Mouse (Mus musculus): ENCODE measurements around the gene Spaca6.
A peak's percentile ranks its signal among the peaks of the same experiment; 100 is the strongest.

Spaca6 gene

DNA sequence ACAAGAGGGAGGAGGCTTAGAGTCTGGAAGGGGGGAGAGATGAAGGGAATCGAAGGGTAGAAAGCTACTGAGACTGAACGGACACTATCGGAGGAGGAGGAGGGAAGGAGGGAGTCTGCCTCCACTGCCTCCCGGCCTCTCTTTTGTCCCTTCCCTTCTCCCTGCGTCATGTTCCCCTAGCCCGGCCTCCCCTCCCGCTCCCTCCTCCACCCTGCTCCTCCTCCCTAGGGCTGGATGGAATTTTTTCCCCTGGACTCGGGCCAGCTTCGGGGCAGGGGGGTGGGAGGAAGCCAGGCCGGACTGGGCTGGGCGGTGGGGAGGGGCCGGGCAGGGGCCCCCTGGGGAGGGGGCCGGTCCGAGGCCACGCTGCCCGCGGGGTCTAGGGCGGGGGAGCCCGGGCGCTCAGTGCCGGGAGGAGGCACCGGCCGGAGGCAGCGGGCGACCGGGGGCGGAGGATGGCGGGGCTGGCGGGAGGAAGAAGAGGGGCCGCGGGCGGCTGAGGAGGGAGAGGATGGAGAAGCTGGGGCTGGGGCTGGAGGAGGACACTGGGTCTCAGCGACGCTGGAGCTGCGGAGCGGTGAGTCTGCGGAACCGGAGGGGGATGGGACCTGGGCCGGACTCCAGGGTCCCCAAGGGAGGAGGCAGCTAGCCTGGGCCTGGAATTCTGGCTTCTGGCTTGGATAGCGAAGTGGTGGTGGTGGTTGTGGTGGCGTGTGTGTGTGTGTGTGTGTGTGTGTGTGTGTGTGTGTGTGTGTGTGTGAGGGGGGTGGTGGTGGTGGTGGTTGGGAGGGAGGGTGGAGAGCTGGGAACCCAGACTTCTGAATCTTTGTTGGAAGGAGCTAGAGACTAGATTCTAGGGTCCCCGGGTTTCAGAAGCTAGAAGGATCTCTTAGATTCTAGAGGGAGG is at the start of gene Spaca6:
Spaca6 (plus strand) TSS at position 408 of the 907 bp plus-strand sequence.
- DNase-seq: peak; percentile 93 to 96

- DNase-seq: no peak
Measured at GRCm38 (mm10) chr17:17790866-17791630, 35.9 kb upstream of the Spaca6 start.

DNA sequence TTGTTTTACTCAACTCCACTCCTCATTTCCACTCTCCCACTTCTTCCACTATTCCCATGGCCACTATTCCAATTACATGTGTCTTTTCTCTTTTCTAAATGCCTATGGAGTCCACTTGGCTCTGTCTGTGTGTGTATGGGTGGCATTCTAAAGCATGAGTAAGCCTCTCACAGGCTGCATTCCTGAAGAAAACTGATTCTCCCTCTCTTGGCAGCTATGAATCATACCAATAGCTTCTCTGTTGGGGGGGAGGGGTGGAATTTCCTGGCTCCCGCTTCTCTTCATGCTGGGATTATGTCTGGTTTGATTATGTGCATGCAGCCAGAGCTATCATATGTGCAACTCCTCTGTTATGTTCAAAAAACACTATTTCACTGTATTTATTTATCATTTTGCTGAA is 34.4 kb upstream of the Spaca6 start:
- DNase-seq: peak in 1 of 2 experiments; percentile 3

DNA sequence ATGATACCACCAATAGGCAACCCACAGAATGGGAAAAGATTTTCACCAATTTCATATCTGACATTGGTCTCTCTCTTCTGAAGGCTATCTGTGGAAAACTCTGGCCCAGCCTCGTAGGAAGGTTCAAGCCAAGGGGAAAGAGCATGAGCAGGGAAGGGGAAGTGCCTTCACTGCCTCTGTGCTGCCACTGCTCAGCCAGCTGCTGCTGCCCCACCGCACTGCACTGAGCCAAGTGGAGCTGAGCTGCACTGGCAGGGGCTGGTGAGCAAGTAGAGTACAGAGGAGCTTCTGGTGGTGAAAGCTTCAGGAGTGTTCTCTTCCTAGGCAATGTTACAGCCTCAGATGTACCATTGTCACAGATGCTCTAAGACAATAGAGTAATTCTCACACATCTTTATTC is 31.4 kb upstream of the Spaca6 start:
- no peak for DNase-seq

DNA sequence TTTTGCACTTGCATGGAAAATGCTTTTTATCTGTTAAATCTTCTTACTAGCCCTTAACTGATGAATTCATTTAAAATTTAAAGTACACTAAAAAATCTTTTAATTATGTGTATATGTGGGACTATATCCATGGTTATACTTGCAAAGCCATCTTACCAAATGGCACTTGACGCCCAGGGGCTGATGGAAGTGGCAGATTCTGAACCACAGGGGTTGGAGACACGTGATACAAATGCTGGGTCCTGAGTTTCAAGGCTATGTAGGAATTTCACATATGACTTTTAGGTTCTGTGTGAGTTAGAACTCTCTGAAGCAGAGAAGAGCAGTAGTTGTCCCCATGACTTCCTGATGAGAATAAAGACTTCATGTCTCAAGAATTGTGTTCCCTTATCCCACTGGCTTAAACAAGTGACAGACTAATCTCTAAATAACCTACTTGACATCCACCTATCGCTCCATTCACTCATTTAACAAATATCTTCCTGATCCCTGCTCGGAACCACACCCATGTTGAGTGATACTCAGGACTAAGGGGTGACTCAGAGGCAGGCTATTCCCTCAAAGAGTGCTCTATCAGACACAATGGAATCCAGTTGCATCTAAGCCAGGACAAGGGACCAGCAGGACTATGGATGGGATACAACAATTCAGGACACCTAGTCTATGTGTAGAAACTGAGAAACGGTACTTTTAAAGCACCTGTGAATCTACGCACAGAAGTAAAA is 3.2 kb upstream of the Spaca6 start:
- no peak for DNase-seq

GRCm38 (mm10) chr17:17825921-17826591 is 902 bp upstream of the Spaca6 start:
- peak; percentile 57 to 64 for DNase-seq

GRCm38 (mm10) chr17:17827658-17828190 is 766 bp downstream of the Spaca6 start:
- peak; percentile 41 to 60 for DNase-seq

GRCm38 (mm10) chr17:17828191-17828981 is 1.4 kb downstream of the Spaca6 start:
- peak; percentile 37 to 56 for DNase-seq

DNA sequence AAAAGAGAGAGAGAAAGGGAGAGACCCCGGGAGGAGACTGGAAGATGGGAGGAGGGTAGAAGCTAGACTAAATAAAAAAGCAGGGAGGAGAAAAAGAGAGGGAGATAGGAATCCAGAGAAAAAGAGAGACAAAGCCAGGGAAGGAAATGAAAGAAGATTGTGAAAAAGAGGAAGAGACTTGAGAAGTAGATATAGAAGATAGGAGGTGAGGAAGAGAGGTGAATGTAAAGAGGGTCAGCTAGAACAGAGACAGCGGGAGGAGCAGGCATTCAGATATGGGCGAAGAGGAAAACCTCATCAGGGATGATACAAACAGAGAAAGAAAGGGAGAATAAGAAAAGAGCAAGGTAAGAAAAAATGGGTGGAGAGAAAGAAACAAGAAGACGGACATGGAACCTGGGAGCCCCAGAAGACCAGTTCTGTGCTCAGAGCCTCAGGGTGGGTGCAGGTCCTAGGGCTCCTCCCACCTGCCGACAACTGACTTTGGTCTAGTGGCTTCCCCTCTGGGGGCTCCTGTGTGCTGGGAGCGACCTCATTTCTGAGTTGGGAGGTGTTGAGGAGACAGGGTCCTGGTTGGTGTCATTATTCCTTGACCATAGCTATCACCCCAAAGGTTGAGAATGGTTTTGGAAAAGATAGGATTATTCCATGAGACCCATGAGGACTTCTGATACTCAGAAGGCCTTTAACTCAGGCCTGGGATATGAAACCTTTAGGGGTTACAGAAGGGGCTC is 2.3 kb downstream of the Spaca6 start:
- DNase-seq: no peak

- DNase-seq: no peak
Measured at GRCm38 (mm10) chr17:17829816-17830535, 3.0 kb downstream of the Spaca6 start.

GRCm38 (mm10) chr17:17830731-17831130 is 3.8 kb downstream of the Spaca6 start:
- DNase-seq: no peak

DNA sequence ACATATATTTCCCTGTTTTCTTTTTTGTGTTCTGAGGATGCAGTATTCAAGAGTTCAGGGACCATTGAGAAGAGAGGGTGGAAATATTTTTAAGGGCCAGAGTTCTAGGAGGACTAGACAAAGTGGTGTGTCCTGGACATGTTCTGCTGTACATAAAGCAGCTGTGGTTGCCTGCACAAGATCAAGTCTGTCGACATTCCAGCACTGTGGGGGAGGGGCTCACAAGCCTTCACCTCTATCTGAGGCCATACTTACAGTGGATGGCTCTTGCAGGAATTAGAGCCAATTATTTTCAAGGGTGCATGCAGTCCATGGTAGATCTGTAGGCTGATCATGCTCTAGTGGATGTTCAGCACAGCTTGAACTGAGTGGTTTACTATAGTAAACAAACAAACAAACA is 7.9 kb downstream of the Spaca6 start:
- DNase-seq: peak; percentile 64 to 71

GRCm38 (mm10) chr17:17836101-17836500 is 9.1 kb downstream of the Spaca6 start:
- no peak for DNase-seq

DNA sequence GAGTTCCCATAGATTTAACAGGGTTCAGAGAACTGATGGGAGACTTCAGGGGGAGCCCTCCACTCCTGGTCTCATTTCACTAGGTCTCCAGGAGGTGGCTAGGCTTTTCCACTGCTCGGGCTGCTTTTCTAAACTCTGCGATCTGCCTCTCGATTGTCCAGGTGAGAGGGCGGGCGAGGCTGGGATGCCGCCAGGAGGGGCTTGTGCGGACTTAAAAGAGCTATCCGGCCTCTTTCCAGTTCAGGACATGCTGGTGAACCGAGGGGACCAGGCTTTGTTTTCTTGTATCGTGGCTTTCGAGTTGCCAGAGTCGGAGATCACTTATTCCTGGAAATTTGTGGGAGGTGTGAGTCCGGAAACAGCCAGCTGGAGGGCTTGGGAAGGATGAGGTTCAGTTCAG is 10.5 kb downstream of the Spaca6 start:
- peak in 1 of 2 experiments; percentile 23 for DNase-seq

DNA sequence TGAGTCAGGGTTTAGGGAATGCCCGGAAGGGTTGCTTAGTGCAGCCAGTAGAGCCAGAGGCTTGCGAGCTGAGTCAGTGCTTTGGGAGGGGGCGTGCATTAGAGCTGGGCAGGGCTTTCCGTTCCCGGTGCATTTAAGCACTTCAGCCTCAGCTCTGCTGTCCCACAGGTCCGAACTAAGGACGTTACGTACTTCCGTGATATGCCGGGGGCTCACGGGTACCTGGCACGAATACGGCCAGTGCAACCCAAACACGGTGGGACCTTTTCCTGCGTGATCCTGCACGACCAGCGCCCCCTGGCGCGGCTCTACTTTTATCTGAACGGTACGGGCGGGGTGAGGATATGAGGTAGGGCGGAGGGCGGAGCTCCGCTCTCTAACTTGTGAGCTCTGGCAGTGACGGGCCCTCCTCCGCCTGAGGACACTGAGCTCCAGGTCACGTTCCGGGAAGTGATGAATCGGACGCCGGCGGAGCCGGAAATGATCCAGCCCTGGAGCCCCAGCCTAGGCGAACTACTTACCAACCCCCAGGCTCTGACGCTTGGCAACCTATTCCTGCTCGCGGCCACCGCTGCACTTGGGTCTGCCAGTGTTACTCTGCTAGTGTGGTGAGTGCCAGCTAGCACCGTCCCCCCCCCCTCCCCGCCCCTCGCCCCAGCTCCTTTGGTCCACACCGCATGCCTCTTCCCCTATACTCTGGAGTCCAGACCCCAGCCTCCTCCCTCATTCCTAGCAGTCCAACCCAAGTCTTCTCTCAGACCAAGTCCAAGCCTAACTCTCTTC is 11.2 kb downstream of the Spaca6 start:
- DNase-seq: peak; percentile 99

- DNase-seq: no peak
Measured at GRCm38 (mm10) chr17:17839276-17839675, 12.3 kb downstream of the Spaca6 start.

DNA sequence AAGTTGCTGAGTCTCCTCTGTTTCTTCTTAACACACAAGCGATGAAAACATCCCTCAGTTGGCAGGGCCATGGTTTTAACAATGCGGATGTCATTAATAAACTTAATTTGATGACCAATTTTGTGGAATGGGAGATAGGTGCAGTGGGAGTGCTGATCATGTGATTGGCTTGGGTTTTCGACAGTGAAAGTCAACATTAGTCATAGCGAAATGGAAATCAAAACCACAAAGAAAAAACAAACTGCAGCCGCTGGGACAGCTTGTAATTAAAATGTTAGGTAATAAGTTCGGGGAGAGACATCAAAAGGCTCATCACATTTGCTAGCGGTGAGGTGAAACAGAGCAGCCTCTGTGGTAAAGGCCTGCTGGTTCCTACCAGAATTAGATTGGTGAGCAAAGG is 13.8 kb downstream of the Spaca6 start:
- no peak for DNase-seq

DNA sequence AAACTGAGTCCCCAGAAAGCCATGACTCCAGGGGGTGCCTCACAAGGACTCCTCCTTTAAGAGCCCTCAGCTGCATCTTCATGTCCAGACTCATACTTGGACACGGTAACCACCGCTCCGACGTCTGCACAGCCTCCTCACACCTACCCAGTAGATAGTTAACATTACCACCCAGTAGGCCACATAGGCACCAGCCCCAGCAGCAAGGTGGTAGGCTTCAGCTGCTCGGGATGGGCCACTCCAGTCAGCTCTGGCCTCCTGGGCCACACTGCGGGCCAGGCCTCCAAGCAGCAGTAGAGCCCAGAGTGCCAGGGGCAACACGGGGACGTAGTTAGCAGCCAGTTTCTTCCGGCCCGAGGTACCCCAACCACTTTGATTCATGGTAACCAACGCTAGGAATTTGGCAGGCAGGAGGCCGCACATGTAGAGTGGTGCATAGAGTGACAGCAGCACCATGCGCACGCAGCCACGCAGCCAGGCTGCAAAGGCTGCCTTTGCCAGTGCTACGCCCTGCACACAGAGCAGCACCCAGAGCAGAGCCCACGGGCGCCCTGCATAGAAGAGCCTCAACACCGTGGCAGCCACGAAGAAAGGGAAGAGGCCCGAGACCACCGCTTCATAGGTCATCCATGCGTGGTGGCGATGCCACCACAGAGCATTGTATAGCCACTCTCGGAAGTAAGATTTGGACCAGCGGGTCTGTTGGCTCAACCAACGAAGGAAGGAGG is 16.7 kb downstream of the Spaca6 start:
- DNase-seq: no peak

All from lung, adult 18-20 months (tissue).